Mouse (Mus musculus): ENCODE results near the gene Marf1.

DNA sequence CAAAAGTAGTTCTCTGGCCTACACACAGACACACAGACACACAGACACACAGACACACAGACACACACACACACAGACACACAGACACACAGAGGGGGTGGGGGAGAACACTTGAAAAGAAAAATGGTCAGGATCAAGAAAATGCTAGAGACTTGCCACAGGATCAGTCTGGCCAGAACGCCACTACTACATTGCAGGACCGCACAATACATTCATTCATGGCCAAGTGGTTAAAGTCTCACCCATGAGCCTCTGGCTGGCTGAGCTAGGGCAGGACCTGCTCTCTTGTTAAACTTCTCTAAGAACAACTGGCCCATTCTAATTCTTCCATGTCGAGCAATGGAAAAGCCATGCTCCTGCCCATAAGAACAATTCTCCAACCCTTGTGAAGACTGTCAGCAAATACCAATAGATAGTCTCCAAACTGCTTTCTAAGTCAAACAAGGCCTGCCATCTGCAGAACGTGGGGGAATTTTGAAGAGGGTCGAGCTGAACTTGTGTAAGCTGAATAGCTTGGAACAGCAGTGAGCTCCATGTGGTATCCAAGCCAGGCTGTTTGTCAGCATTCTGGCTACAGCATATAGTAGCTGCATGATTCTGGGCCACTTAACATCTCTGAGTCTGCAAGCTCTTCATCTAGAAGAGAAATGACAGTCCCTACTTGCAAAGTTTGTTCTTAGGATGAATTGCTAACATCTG is 92.5 kb downstream of the Marf1 start:
- TF ChIP-seq POLR2A (IDR thresholded peaks at IDR 0.05; ENCODE audit: borderline replicate concordance, extremely low read depth, insufficient read depth, insufficient read length, poor library complexity, severe bottlenecking) (no peak), CTCF (IDR thresholded peaks at IDR 0.05; ENCODE audit: borderline replicate concordance, extremely low read depth, insufficient read depth, insufficient read length) (no peak)

Measured in brain, embryonic 14.5 days (tissue).